Mouse (Mus musculus) bone marrow macrophage, adult 2 months (primary cell): ENCODE results near the gene Pecam1.
"Not testable (repeated sequence)": the region's sequence is repeated elsewhere in the genome, so short reads cannot be mapped to it uniquely, and the experiment has no call there.

Experiments
- CTCF ChIP-seq: IDR thresholded peaks from 2 replicates; pipeline ENCODE4 v1.5.1; 2012; ENCODE audit warnings: low read depth, mild to moderate bottlenecking, low read length, moderate library complexity
- POLR2A ChIP-seq: IDR thresholded peaks from 2 replicates; pipeline ENCODE4 v1.6.1; 2012; ENCODE audit warnings: mild to moderate bottlenecking, low read depth, low read length, borderline replicate concordance

DNA sequence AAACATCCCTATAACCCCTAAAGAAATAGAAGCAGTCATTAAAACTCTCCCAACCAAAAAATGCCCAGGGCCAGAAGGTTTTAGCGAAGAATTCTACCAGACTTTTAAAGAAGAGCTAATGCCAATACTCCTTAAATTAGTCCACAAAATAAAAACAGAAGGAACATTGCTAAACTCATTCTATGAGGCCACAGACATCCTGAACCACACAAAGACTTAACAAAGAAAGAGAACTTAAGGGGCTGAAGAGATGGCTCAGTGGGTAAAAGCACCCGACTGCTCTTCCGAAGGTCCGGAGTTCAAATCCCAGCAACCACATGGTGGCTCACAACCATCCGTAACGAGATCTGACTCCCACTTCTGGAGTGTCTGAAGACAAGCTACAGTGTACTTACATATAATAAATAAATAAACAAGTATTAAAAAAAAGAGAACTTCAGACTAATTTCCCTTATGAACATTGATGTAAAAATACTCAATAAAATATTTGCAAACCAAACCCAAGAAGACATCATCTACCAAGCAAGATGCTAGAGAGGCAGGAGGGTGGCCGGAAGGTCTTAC, 789 bp downstream of the Pecam1 start:
- not testable (repeated sequence) for TF ChIP-seq POLR2A, CTCF
